ENCODE assay signal across 8 mouse cellular contexts in genomic region chr5:125442136-125442995, GRCm38 (mm10). TPM values are rescaled to one million over a fixed set of nuclear protein-coding genes. Genes with fewer than 3 reads are reported as not detected.
DNase-seq lines count a peak whose midpoint lies in the region; ATAC-seq and TF ChIP-seq lines count a peak whose summit lies in the region.

No protein-coding gene starts in this region.

- TF ChIP-seq RAD21 in MEL (IDR thresholded peaks at IDR 0.05; ENCODE audit: low read depth, low read length) = no peak

- peak overlapping the region; percentile 86 for H3K4me2 ChIP-seq in heart, embryonic 12.5 days
- peak overlapping the region; percentile 91 for H3K4me2 ChIP-seq in liver, embryonic 11.5 days

- peak overlapping the region; percentile 97 for H3K27ac ChIP-seq in heart, embryonic 10.5 days
- peak overlapping the region; percentile 84 for H3K27ac ChIP-seq in MEL (ENCODE audit: control insufficient read depth, low read depth, low read length)
- peak overlapping the region; percentile 81 for H3K27ac ChIP-seq in heart, embryonic 12.5 days (ENCODE audit: poor library complexity, severe bottlenecking)
- H3K27ac ChIP-seq in liver, embryonic 11.5 days (ENCODE audit: low read depth, low read length) = peak overlapping the region; percentile 83

- TF ChIP-seq CTCF in MEL (IDR thresholded peaks at IDR 0.05 in 2 of 3, conservative IDR thresholded peaks at IDR 0.05 in 1 of 3; ENCODE audit: control insufficient read depth in 1 of 3, insufficient read depth in 1 of 3, low read depth in 2 of 3, low read length in 3 of 3, poor library complexity in 1 of 3, severe bottlenecking in 1 of 3) = no peak

- peaks cover 14% of the 10 kb centered on the region; the same call in 1 of the 2 replicates for H3K36me3 ChIP-seq in heart, embryonic 10.5 days
- H3K36me3 ChIP-seq in MEL (ENCODE audit: control insufficient read depth in 1 of 2, insufficient read depth in 2 of 2, low read length in 2 of 2) = peaks cover 10 to 34% of the 10 kb centered on the region in 2 experiments
- peaks cover 9% of the 10 kb centered on the region; the same call in 1 of the 2 replicates for H3K36me3 ChIP-seq in heart, embryonic 12.5 days
- 0 out of 2 replicates have a peak, but pooled peaks cover 6% of the 10 kb centered on the region for H3K36me3 ChIP-seq in liver, embryonic 11.5 days (ENCODE audit: control insufficient read depth, insufficient read depth, low read length)

- intact Hi-C loops in heart, postnatal 14 days (cut with DNase I) = no loop called here
- intact Hi-C loops in gastrocnemius, postnatal 14 days (cut with DNase I; ENCODE audit: low total_unique reads) = no loop called here

- H3K9ac ChIP-seq in MEL (ENCODE audit: control insufficient read depth, low read depth, low read length, poor library complexity, severe bottlenecking) = peak overlapping the region; percentile 96
- H3K9ac ChIP-seq in heart, embryonic 12.5 days = peak overlapping the region; percentile 93
- H3K9ac ChIP-seq in liver, embryonic 11.5 days (ENCODE audit: low read depth, low read length) = peak overlapping the region; percentile 96

- WGBS in heart, embryonic 10.5 days = 21% methylated on average over 27 of the region's 27 CpGs
- 19% methylated on average over 27 of the region's 27 CpGs for WGBS in heart, embryonic 12.5 days
- WGBS in liver, embryonic 11.5 days = 16% methylated on average over 27 of the region's 27 CpGs

- TF ChIP-seq EP300 in MEL (IDR thresholded peaks at IDR 0.05; ENCODE audit: low read depth in 1 of 2, low read length in 2 of 2) = 0 out of 4 replicates have a peak, but pooled peaks of 1 of the 2 experiments have one; percentile 5

- H3K79me2 ChIP-seq in MEL (ENCODE audit: control insufficient read depth, insufficient read depth, low read length, poor library complexity) = peaks cover 58% of the 10 kb centered on the region

- peaks cover 21% of the 10 kb centered on the region for H3K4me1 ChIP-seq in heart, embryonic 10.5 days
- peaks cover 14 to 29% of the 10 kb centered on the region in 2 experiments for H3K4me1 ChIP-seq in MEL (ENCODE audit: control insufficient read depth in 1 of 2, insufficient read depth in 2 of 2, low read length in 2 of 2)
- peaks cover 19% of the 10 kb centered on the region for H3K4me1 ChIP-seq in heart, embryonic 12.5 days (replicated peaks)
- peaks cover 21% of the 10 kb centered on the region for H3K4me1 ChIP-seq in liver, embryonic 11.5 days (replicated peaks; ENCODE audit: control insufficient read depth, insufficient read depth, low read length)

- no peak for ATAC-seq in heart, embryonic 12.5 days (ENCODE audit: insufficient number of reproducible peaks, low FRiP score)
- ATAC-seq in liver, embryonic 11.5 days (replicated peaks; ENCODE audit: low FRiP score) = peak; percentile 7; the same call in 1 of the 2 replicates
- ATAC-seq in neutrophil, adult 5-6 weeks (ENCODE audit: extremely low read depth, insufficient number of reproducible peaks, low FRiP score, poor library complexity, severe bottlenecking) = peak; percentile 40; the same call in 1 of the 2 replicates

- H3K9me3 ChIP-seq in heart, embryonic 10.5 days = no peaks in the 10 kb centered on the region
- H3K9me3 ChIP-seq in MEL (replicated peaks; ENCODE audit: insufficient read depth, low read length) = no peaks in the 10 kb centered on the region
- no peaks in the 10 kb centered on the region for H3K9me3 ChIP-seq in heart, embryonic 12.5 days (replicated peaks)
- H3K9me3 ChIP-seq in liver, embryonic 11.5 days (ENCODE audit: control insufficient read depth, low read length) = no peaks in the 10 kb centered on the region

- DNase-seq in heart, embryonic 10.5 days (ENCODE audit: low spot score) = no peak
- no peak for DNase-seq in heart, postnatal 14 days
- peak; percentile 81 for DNase-seq in MEL (ENCODE audit: low read depth, low spot score)
- peak; percentile 54 for DNase-seq in liver, embryonic 11.5 days (ENCODE audit: low spot score)
- no peak for DNase-seq in gastrocnemius, postnatal 14 days
- no peak for DNase-seq in frontal cortex, postnatal 25 days (ENCODE audit: low spot score in 2 of 2)

- H3K4me3 ChIP-seq in heart, embryonic 10.5 days = peak overlapping the region; percentile 91
- H3K4me3 ChIP-seq in MEL (ENCODE audit: control insufficient read depth in 1 of 2, insufficient read depth in 1 of 2, low read depth in 2 of 2, low read length in 2 of 2) = peak overlapping the region; percentile 89 to 98
- peak overlapping the region; percentile 85 for H3K4me3 ChIP-seq in heart, embryonic 12.5 days
- peak overlapping the region; percentile 97 for H3K4me3 ChIP-seq in liver, embryonic 11.5 days (ENCODE audit: low read depth, low read length)

- TF ChIP-seq POLR2A in MEL (IDR thresholded peaks at IDR 0.05; ENCODE audit: control insufficient read depth in 1 of 2, insufficient read depth in 1 of 2, low read depth in 1 of 2, low read length in 2 of 2, poor library complexity in 1 of 2) = peak in 1 of 2 experiments; percentile 58; a peak in 2 of 4 replicates

- H3K27me3 ChIP-seq in heart, embryonic 10.5 days (ENCODE audit: insufficient read depth, poor library complexity, severe bottlenecking) = no peaks in the 10 kb centered on the region
- H3K27me3 ChIP-seq in MEL (ENCODE audit: control insufficient read depth in 1 of 2, insufficient read depth in 2 of 2, low read length in 2 of 2) = no peaks in the 10 kb centered on the region
- no peaks in the 10 kb centered on the region for H3K27me3 ChIP-seq in heart, embryonic 12.5 days (replicated peaks)
- H3K27me3 ChIP-seq in liver, embryonic 11.5 days (replicated peaks; ENCODE audit: control insufficient read depth, insufficient read depth, low read length) = no peaks in the 10 kb centered on the region

TF ChIP-seq in MEL, 35 proteins besides CTCF, POLR2A, EP300 and RAD21 (continues in another document):
- TF ChIP-seq RCOR1 (IDR thresholded peaks at IDR 0.05; ENCODE audit: low read depth, low read length) (no peak), GABPA (IDR thresholded peaks at IDR 0.05; ENCODE audit: low read depth, low read length) (no peak), HCFC1 (IDR thresholded peaks at IDR 0.05; ENCODE audit: low read depth, low read length) (no peak)

RNA-seq across cellular contexts. Expression of gene Bri3bp, which starts 1.0 kb away (rescaled TPM):
- 45.6 and 52.9 TPM in 2 replicates for polyA plus RNA-seq in heart, embryonic 10.5 days (2016; fragmentation: Nextera tagmentation; extraction: Ambion mirVana)
- total RNA-seq in heart, postnatal 14 days (2021) = 10 to 100 TPM; 48.0 to 62.4 TPM
- total RNA-seq in MEL (2012; rRNA removed) = 87.6 and 88.6 TPM in 2 replicates
- polyA plus RNA-seq in MEL (2012; ENCODE audit: insufficient read depth in 1 of 2, insufficient read length in 2 of 2, low read depth in 1 of 2, low replicate concordance in 2 of 2, missing spikeins in 1 of 2) = 100 to 1,000 TPM in 1 of 2 experiments, 10 to 100 TPM in 1; 73.7 to 264 TPM
- 41.8 and 49.3 TPM in 2 replicates for polyA plus RNA-seq in heart, embryonic 12.5 days (2016; fragmentation: Nextera tagmentation; extraction: Ambion mirVana)
- polyA plus RNA-seq in liver, embryonic 11.5 days (2014; fragmentation: Nextera tagmentation; extraction: Ambion mirVana) = 63.6 and 67.9 TPM in 2 replicates
- total RNA-seq in neutrophil, adult 5-6 weeks (2017) = 9.7 and 10.1 TPM in 2 replicates
- 1 to 10 TPM; 5.3 to 6.4 TPM for total RNA-seq in gastrocnemius, postnatal 14 days (2021)

RNA-seq across cellular contexts. Expression of gene Dhx37, which starts 8.4 kb away (rescaled TPM):
- polyA plus RNA-seq in heart, embryonic 10.5 days (2016; fragmentation: Nextera tagmentation; extraction: Ambion mirVana) = 15.9 and 18.7 TPM in 2 replicates
- total RNA-seq in heart, postnatal 14 days (2021) = 10 to 100 TPM; 10.8 to 11.5 TPM
- 26.0 and 27.4 TPM in 2 replicates for total RNA-seq in MEL (2012; rRNA removed)
- 100 to 1,000 TPM in 1 of 2 experiments, 10 to 100 TPM in 1; 55.3 to 549 TPM for polyA plus RNA-seq in MEL (2012; ENCODE audit: insufficient read depth in 1 of 2, insufficient read length in 2 of 2, low read depth in 1 of 2, low replicate concordance in 2 of 2, missing spikeins in 1 of 2)
- polyA plus RNA-seq in heart, embryonic 12.5 days (2016; fragmentation: Nextera tagmentation; extraction: Ambion mirVana) = 11.0 and 11.4 TPM in 2 replicates
- 18.5 and 19.4 TPM in 2 replicates for polyA plus RNA-seq in liver, embryonic 11.5 days (2014; fragmentation: Nextera tagmentation; extraction: Ambion mirVana)
- 36.2 and 47.8 TPM in 2 replicates for total RNA-seq in neutrophil, adult 5-6 weeks (2017)
- 1 to 10 TPM; 3.6 to 4.0 TPM for total RNA-seq in gastrocnemius, postnatal 14 days (2021)

RNA-seq across cellular contexts. Expression of gene Aacs, which starts 33.2 kb away (rescaled TPM):
- 24.2 and 30.1 TPM in 2 replicates for polyA plus RNA-seq in heart, embryonic 10.5 days (2016; fragmentation: Nextera tagmentation; extraction: Ambion mirVana)
- 1 to 10 TPM; 4.0 to 4.8 TPM for total RNA-seq in heart, postnatal 14 days (2021)
- total RNA-seq in MEL (2012; rRNA removed) = 32.8 and 34.9 TPM in 2 replicates
- polyA plus RNA-seq in MEL (2012; ENCODE audit: insufficient read depth in 1 of 2, insufficient read length in 2 of 2, low read depth in 1 of 2, low replicate concordance in 2 of 2, missing spikeins in 1 of 2) = 10 to 100 TPM in 1 of 2 experiments, not detected in 1; 79.5 TPM
- 16.1 and 17.2 TPM in 2 replicates for polyA plus RNA-seq in heart, embryonic 12.5 days (2016; fragmentation: Nextera tagmentation; extraction: Ambion mirVana)
- polyA plus RNA-seq in liver, embryonic 11.5 days (2014; fragmentation: Nextera tagmentation; extraction: Ambion mirVana) = 29.3 and 29.7 TPM in 2 replicates
- 31.8 and 56.4 TPM in 2 replicates for total RNA-seq in neutrophil, adult 5-6 weeks (2017)
- 1 to 10 TPM; 2.0 to 4.6 TPM for total RNA-seq in gastrocnemius, postnatal 14 days (2021)

RNA-seq across cellular contexts. Expression of gene Ubc, which starts 52.4 kb away (rescaled TPM):
- 921 and 966 TPM in 2 replicates for polyA plus RNA-seq in heart, embryonic 10.5 days (2016; fragmentation: Nextera tagmentation; extraction: Ambion mirVana)
- total RNA-seq in heart, postnatal 14 days (2021) = 1,000 to 10,000 TPM in 1 of 2 experiments, 100 to 1,000 TPM in 1; 947 to 1,009 TPM
- 511 and 526 TPM in 2 replicates for total RNA-seq in MEL (2012; rRNA removed)
- polyA plus RNA-seq in MEL (2012; ENCODE audit: insufficient read depth in 1 of 2, insufficient read length in 2 of 2, low read depth in 1 of 2, low replicate concordance in 2 of 2, missing spikeins in 1 of 2) = 1,000 to 10,000 TPM in 1 of 2 experiments, 100 to 1,000 TPM in 1; 113 to 1,075 TPM
- 840 and 852 TPM in 2 replicates for polyA plus RNA-seq in heart, embryonic 12.5 days (2016; fragmentation: Nextera tagmentation; extraction: Ambion mirVana)
- polyA plus RNA-seq in liver, embryonic 11.5 days (2014; fragmentation: Nextera tagmentation; extraction: Ambion mirVana) = 772 and 827 TPM in 2 replicates
- total RNA-seq in neutrophil, adult 5-6 weeks (2017) = 672 and 724 TPM in 2 replicates
- total RNA-seq in gastrocnemius, postnatal 14 days (2021) = 1,000 to 10,000 TPM in 1 of 2 experiments, 100 to 1,000 TPM in 1; 660 to 1,001 TPM

RNA-seq across cellular contexts. Expression of gene Gm10382, which starts 53.2 kb away (rescaled TPM):
- polyA plus RNA-seq in heart, embryonic 10.5 days (2016; fragmentation: Nextera tagmentation; extraction: Ambion mirVana) = 0.34 and 0.67 TPM in 2 replicates
- under 1 TPM in 1 of 2 experiments, not detected in 1; 0.24 TPM for total RNA-seq in heart, postnatal 14 days (2021)
- 0.65 TPM in 2 replicates for total RNA-seq in MEL (2012; rRNA removed)
- under 1 TPM in 1 of 2 experiments, not detected in 1; 0.96 TPM for polyA plus RNA-seq in MEL (2012; ENCODE audit: insufficient read depth in 1 of 2, insufficient read length in 2 of 2, low read depth in 1 of 2, low replicate concordance in 2 of 2, missing spikeins in 1 of 2)
- 0.28 and 0.67 TPM in 2 replicates for polyA plus RNA-seq in heart, embryonic 12.5 days (2016; fragmentation: Nextera tagmentation; extraction: Ambion mirVana)
- 0.18 and 0.34 TPM in 2 replicates for polyA plus RNA-seq in liver, embryonic 11.5 days (2014; fragmentation: Nextera tagmentation; extraction: Ambion mirVana)
- 1.2 and 1.4 TPM in 2 replicates for total RNA-seq in neutrophil, adult 5-6 weeks (2017)
- total RNA-seq in gastrocnemius, postnatal 14 days (2021) = not detected

Comparison
In these comparisons a context has a peak if more than half of its experiments do, and no peak if none do; other contexts are left out.
1. DNase-seq: peak in MEL (single experiment) and liver, embryonic 11.5 days (single experiment); none in heart, embryonic 10.5 days (single experiment), heart, postnatal 14 days (0 of 2), gastrocnemius, postnatal 14 days (single experiment) and frontal cortex, postnatal 25 days (0 of 2).
2. Peak in every context shown above with its lines, with median percentiles within 50 percentile points of each other: H3K27ac ChIP-seq, H3K4me3 ChIP-seq and H3K9ac ChIP-seq.